In genomic region chr12:4083441-4083840, GRCm38 (mm10) we compare ENCODE assay signal across 8 mouse cellular contexts. TPM values are rescaled to one million over a fixed set of nuclear protein-coding genes. Genes with fewer than 3 reads are reported as not detected.
DNase-seq lines count a peak whose midpoint lies in the region; ATAC-seq lines count a peak whose summit lies in the region.

No protein-coding gene starts in this region.

- H3K4me2 ChIP-seq in kidney, embryonic 16.5 days (replicated peaks; ENCODE audit: low read depth, low read length), result peak overlapping the region; percentile 63
- H3K4me2 ChIP-seq in embryonic facial prominence, embryonic 14.5 days (ENCODE audit: low read depth, low read length), result peak overlapping the region; percentile 60
- peak overlapping the region; percentile 60 for H3K4me2 ChIP-seq in neural tube, embryonic 13.5 days

- ATAC-seq in kidney, embryonic 16.5 days (ENCODE audit: low FRiP score, low TSS enrichment), result no peak
- no peak for ATAC-seq in embryonic facial prominence, embryonic 14.5 days (ENCODE audit: low read depth)
- ATAC-seq in neural tube, embryonic 13.5 days (ENCODE audit: low read depth), result no peak
- ATAC-seq in granulocyte monocyte progenitor cell, adult 5-6 weeks (replicated peaks; ENCODE audit: poor library complexity, severe bottlenecking), result no peak

- no peak overlapping the region; the same call in 1 of the 2 replicates for H3K9ac ChIP-seq in kidney, embryonic 16.5 days (replicated peaks; ENCODE audit: low read length)
- peak overlapping the region; percentile 78; the same call in 1 of the 2 replicates for H3K9ac ChIP-seq in embryonic facial prominence, embryonic 14.5 days (ENCODE audit: low read depth, low read length)
- H3K9ac ChIP-seq in neural tube, embryonic 13.5 days, result peak overlapping the region; percentile 83

- no peaks in the 10 kb centered on the region for H3K9me3 ChIP-seq in kidney, embryonic 16.5 days (ENCODE audit: low read length)
- no peaks in the 10 kb centered on the region for H3K9me3 ChIP-seq in embryonic facial prominence, embryonic 14.5 days (ENCODE audit: control insufficient read depth, low read length)
- H3K9me3 ChIP-seq in limb, embryonic 10.5 days (replicated peaks), result no peaks in the 10 kb centered on the region
- H3K9me3 ChIP-seq in neural tube, embryonic 13.5 days, result no peaks in the 10 kb centered on the region

- no peak for DNase-seq in kidney, postnatal 4 days
- no peak for DNase-seq in embryonic facial prominence, embryonic 14.5 days (ENCODE audit: low spot score)
- no peak for DNase-seq in limb, embryonic 10.5 days (ENCODE audit: low spot score)
- DNase-seq in layer of hippocampus, adult 11-12 months (ENCODE audit: low spot score), result no peak
- no peak for DNase-seq in spleen, adult 18-20 months

- H3K27me3 ChIP-seq in kidney, embryonic 16.5 days (ENCODE audit: insufficient read depth, low read length), result no peaks in the 10 kb centered on the region
- no peaks in the 10 kb centered on the region for H3K27me3 ChIP-seq in embryonic facial prominence, embryonic 14.5 days (replicated peaks; ENCODE audit: control insufficient read depth, insufficient read depth, low read length)
- H3K27me3 ChIP-seq in limb, embryonic 10.5 days (ENCODE audit: low read depth, poor library complexity, severe bottlenecking), result no peaks in the 10 kb centered on the region
- H3K27me3 ChIP-seq in neural tube, embryonic 13.5 days, result no peaks in the 10 kb centered on the region

- peaks cover 12% of the 10 kb centered on the region for H3K4me1 ChIP-seq in kidney, embryonic 16.5 days (ENCODE audit: insufficient read depth, low read length)
- H3K4me1 ChIP-seq in embryonic facial prominence, embryonic 14.5 days (ENCODE audit: control insufficient read depth, insufficient read depth, low read length), result no peaks in the 10 kb centered on the region
- H3K4me1 ChIP-seq in limb, embryonic 10.5 days, result peaks cover 16% of the 10 kb centered on the region
- peaks cover 19% of the 10 kb centered on the region for H3K4me1 ChIP-seq in neural tube, embryonic 13.5 days (replicated peaks)

- H3K4me3 ChIP-seq in kidney, embryonic 16.5 days (ENCODE audit: low read length), result peak overlapping the region; percentile 56; the same call in 1 of the 2 replicates
- H3K4me3 ChIP-seq in embryonic facial prominence, embryonic 14.5 days (ENCODE audit: low read depth, low read length), result peak overlapping the region; percentile 53
- peak overlapping the region; percentile 68 for H3K4me3 ChIP-seq in limb, embryonic 10.5 days
- peak overlapping the region; percentile 58 for H3K4me3 ChIP-seq in neural tube, embryonic 13.5 days

- WGBS in kidney, embryonic 16.5 days, result 58% methylated on average over 8 of the region's 8 CpGs
- 61% methylated on average over 8 of the region's 8 CpGs for WGBS in embryonic facial prominence, embryonic 14.5 days
- 77% methylated on average over 8 of the region's 8 CpGs for WGBS in limb, embryonic 10.5 days
- 72% methylated on average over 8 of the region's 8 CpGs for WGBS in neural tube, embryonic 13.5 days

- peaks cover 1% of the 10 kb centered on the region; the same call in 1 of the 2 replicates for H3K36me3 ChIP-seq in kidney, embryonic 16.5 days (ENCODE audit: insufficient read depth, low read length)
- peaks cover 25% of the 10 kb centered on the region for H3K36me3 ChIP-seq in embryonic facial prominence, embryonic 14.5 days (ENCODE audit: control insufficient read depth, insufficient read depth, low read length)
- H3K36me3 ChIP-seq in limb, embryonic 10.5 days, result peaks cover 32% of the 10 kb centered on the region
- H3K36me3 ChIP-seq in neural tube, embryonic 13.5 days, result peaks cover 25% of the 10 kb centered on the region

- H3K27ac ChIP-seq in kidney, embryonic 16.5 days (ENCODE audit: low read length), result no peak overlapping the region
- H3K27ac ChIP-seq in embryonic facial prominence, embryonic 14.5 days (replicated peaks; ENCODE audit: low read depth, low read length), result peak overlapping the region; percentile 93; the same call in 1 of the 2 replicates
- peak overlapping the region; percentile 96; the same call in 1 of the 2 replicates for H3K27ac ChIP-seq in limb, embryonic 10.5 days
- 0 out of 2 replicates have a peak overlapping the region, but pooled peaks have one; percentile 2 for H3K27ac ChIP-seq in neural tube, embryonic 13.5 days (replicated peaks)

RNA-seq across cellular contexts. Expression of gene Dnajc27, which starts 1.1 kb away (rescaled TPM):
- 7.7 and 8.4 TPM in 2 replicates for polyA plus RNA-seq in kidney, embryonic 16.5 days (2015; fragmentation: Nextera tagmentation; extraction: Ambion mirVana)
- polyA plus RNA-seq in embryonic facial prominence, embryonic 14.5 days (2014; fragmentation: Nextera tagmentation; extraction: Ambion mirVana), result 6.0 and 8.0 TPM in 2 replicates
- 9.5 and 11.7 TPM in 2 replicates for polyA plus RNA-seq in limb, embryonic 10.5 days (2016; fragmentation: Nextera tagmentation; extraction: Ambion mirVana)
- polyA plus RNA-seq in neural tube, embryonic 13.5 days (2015; fragmentation: Nextera tagmentation; extraction: Ambion mirVana), result 13.1 and 13.7 TPM in 2 replicates
- 9.2 and 9.9 TPM in 2 replicates for total RNA-seq in granulocyte monocyte progenitor cell, adult 5-6 weeks (2014; fragmentation: Nextera tagmentation)
- 7.8 and 8.8 TPM in 2 replicates for total RNA-seq in granulocyte monocyte progenitor cell, adult 5-6 weeks (2017)

RNA-seq across cellular contexts. Expression of gene Efr3b, which starts 44.7 kb away (rescaled TPM):
- 3.4 and 3.9 TPM in 2 replicates for polyA plus RNA-seq in kidney, embryonic 16.5 days (2015; fragmentation: Nextera tagmentation; extraction: Ambion mirVana)
- polyA plus RNA-seq in embryonic facial prominence, embryonic 14.5 days (2014; fragmentation: Nextera tagmentation; extraction: Ambion mirVana), result 3.4 and 3.8 TPM in 2 replicates
- polyA plus RNA-seq in limb, embryonic 10.5 days (2016; fragmentation: Nextera tagmentation; extraction: Ambion mirVana), result 4.8 and 8.4 TPM in 2 replicates
- 32.8 and 34.6 TPM in 2 replicates for polyA plus RNA-seq in neural tube, embryonic 13.5 days (2015; fragmentation: Nextera tagmentation; extraction: Ambion mirVana)
- 0.21 and 0.58 TPM in 2 replicates for total RNA-seq in granulocyte monocyte progenitor cell, adult 5-6 weeks (2014; fragmentation: Nextera tagmentation)
- 0.13 and 0.21 TPM in 2 replicates for total RNA-seq in granulocyte monocyte progenitor cell, adult 5-6 weeks (2017)

RNA-seq across cellular contexts. Expression of gene Adcy3, which starts 49.5 kb away (rescaled TPM):
- 9.9 and 10.7 TPM in 2 replicates for polyA plus RNA-seq in kidney, embryonic 16.5 days (2015; fragmentation: Nextera tagmentation; extraction: Ambion mirVana)
- polyA plus RNA-seq in embryonic facial prominence, embryonic 14.5 days (2014; fragmentation: Nextera tagmentation; extraction: Ambion mirVana), result 13.0 and 13.4 TPM in 2 replicates
- polyA plus RNA-seq in limb, embryonic 10.5 days (2016; fragmentation: Nextera tagmentation; extraction: Ambion mirVana), result 8.1 and 8.4 TPM in 2 replicates
- polyA plus RNA-seq in neural tube, embryonic 13.5 days (2015; fragmentation: Nextera tagmentation; extraction: Ambion mirVana), result 6.9 and 7.2 TPM in 2 replicates
- total RNA-seq in granulocyte monocyte progenitor cell, adult 5-6 weeks (2014; fragmentation: Nextera tagmentation), result 2.2 and 3.6 TPM in 2 replicates
- 2.3 and 2.7 TPM in 2 replicates for total RNA-seq in granulocyte monocyte progenitor cell, adult 5-6 weeks (2017)
